Mouse (Mus musculus) embryonic facial prominence, embryonic 15.5 days (tissue): ENCODE data around the gene Gjd3. TPM values are rescaled to one million over a fixed set of nuclear protein-coding genes. Genes with fewer than 3 reads are reported as not detected.
A peak's percentile ranks its signal among the peaks of the same experiment; 100 is the strongest.

Experiments used
- ATAC-seq: fragments of 200-750 bp; cut with Nextera tagmentation; 2 replicates; pipeline ENCODE4 v1.8.0; 2017; ENCODE audit warnings: low read depth, moderate TSS enrichment; ENCODE audit not compliant: insufficient number of reproducible peaks, low FRiP score, low TSS enrichment
- H3K27ac ChIP-seq: fragments of 300-500 bp; sonication (generic); replicated peaks from 2 replicates; pipeline ENCODE4 v1.5.1; 2015; ENCODE audit warnings: mild to moderate bottlenecking, inconsistent platforms
- H3K27me3 ChIP-seq: fragments of 300-500 bp; sonication (generic); 2 replicates; pipeline ENCODE4 v1.6.1; 2015; ENCODE audit warnings: inconsistent platforms
- H3K36me3 ChIP-seq: fragments of 300-500 bp; sonication (generic); 2 replicates; pipeline ENCODE4 v1.6.1; 2015; ENCODE audit warnings: mild to moderate bottlenecking, inconsistent platforms
- H3K4me1 ChIP-seq: fragments of 300-500 bp; sonication (generic); 2 replicates; pipeline ENCODE4 v1.6.1; 2015; ENCODE audit warnings: inconsistent platforms
- H3K4me2 ChIP-seq: fragments of 300-500 bp; sonication (generic); replicated peaks from 2 replicates; pipeline ENCODE4 v1.6.1; 2015; ENCODE audit warnings: mild to moderate bottlenecking, inconsistent platforms
- H3K4me3 ChIP-seq: fragments of 300-500 bp; sonication (generic); replicated peaks from 2 replicates; pipeline ENCODE4 v1.5.1; 2015; ENCODE audit warnings: mild to moderate bottlenecking, inconsistent platforms
- H3K9ac ChIP-seq: fragments of 300-500 bp; sonication (generic); 2 replicates; pipeline ENCODE4 v1.6.1; 2015; ENCODE audit warnings: inconsistent platforms
- H3K9me3 ChIP-seq: fragments of 300-500 bp; sonication (generic); replicated peaks from 2 replicates; pipeline ENCODE4 v1.6.1; 2016; ENCODE audit warnings: inconsistent platforms
- WGBS: fragments of 180-500 bp; shearing (Covaris S2); methylation state at CpG from one replicate; pipeline ENCODE4 v1.1.7; 2015; 5-methylcytosine and 5-hydroxymethylcytosine counted together
- polyA plus RNA-seq: library from polyadenylated mRNA; unstranded; fragments of >200 nt; fragmentation: Nextera tagmentation; extraction: Ambion mirVana; gene quantifications from 2 replicates; pipeline ENCODE4 v1.2.1, GENCODE M21; 2015

Gene Gjd3
- polyA plus RNA-seq, 1 experiment from 2014 or later = 1.1 TPM

- H3K27me3 ChIP-seq = no peaks in the 10 kb centered on the region
- ATAC-seq = peak; percentile 16; the same call in 1 of the 2 replicates
- H3K36me3 ChIP-seq = no peaks in the 10 kb centered on the region
- no peak overlapping the region for H3K9ac ChIP-seq
- H3K9me3 ChIP-seq = no peaks in the 10 kb centered on the region
- peak overlapping the region; percentile 80 for H3K4me2 ChIP-seq
- peaks cover 94% of the 10 kb centered on the region for H3K4me1 ChIP-seq
- WGBS = 29% methylated on average over 8 of the region's 8 CpGs
- H3K27ac ChIP-seq = peak overlapping the region; percentile 96
- H3K4me3 ChIP-seq = 0 out of 2 replicates have a peak overlapping the region, but pooled peaks have one; percentile 0
Measured at GRCm38 (mm10) chr11:98942923-98943641, 39.7 kb downstream of the Gjd3 start.

GRCm38 (mm10) chr11:98942555-98942922 lies 40.3 kb downstream of the Gjd3 start:
- Histone ChIP-seq H3K4me1 (peaks cover 88% of the 10 kb centered on the region), H3K27me3 (no peaks in the 10 kb centered on the region), H3K9me3 (no peaks in the 10 kb centered on the region), H3K36me3 (no peaks in the 10 kb centered on the region), H3K4me3 (peak overlapping the region; percentile 81; the same call in 1 of the 2 replicates), H3K27ac (peak overlapping the region; percentile 96), H3K4me2 (peak overlapping the region; percentile 80), H3K9ac (no peak overlapping the region)
- WGBS = 41% methylated on average over 3 of the region's 3 CpGs
- ATAC-seq = no peak

- no peaks in the 10 kb centered on the region for H3K9me3 ChIP-seq
- peak overlapping the region; percentile 81 for H3K4me3 ChIP-seq
- peak overlapping the region; percentile 80 for H3K4me2 ChIP-seq
- no peaks in the 10 kb centered on the region for H3K27me3 ChIP-seq
- no peak for ATAC-seq
- WGBS = 4% methylated on average over 15 of the region's 15 CpGs
- H3K9ac ChIP-seq = peak overlapping the region; percentile 24; the same call in 1 of the 2 replicates
- H3K36me3 ChIP-seq = no peaks in the 10 kb centered on the region
- H3K27ac ChIP-seq = peak overlapping the region; percentile 96
- peaks cover 85% of the 10 kb centered on the region for H3K4me1 ChIP-seq
Measured at GRCm38 (mm10) chr11:98941826-98942550, 40.8 kb downstream of the Gjd3 start.

- peak overlapping the region; percentile 24 for H3K9ac ChIP-seq
- no peaks in the 10 kb centered on the region for H3K9me3 ChIP-seq
- 5% methylated on average over 12 of the region's 12 CpGs for WGBS
- peak overlapping the region; percentile 80 for H3K4me2 ChIP-seq
- peak overlapping the region; percentile 96 for H3K27ac ChIP-seq
- no peak for ATAC-seq
- H3K4me3 ChIP-seq = peak overlapping the region; percentile 81
- H3K4me1 ChIP-seq = peaks cover 88% of the 10 kb centered on the region
- no peaks in the 10 kb centered on the region for H3K36me3 ChIP-seq
- no peaks in the 10 kb centered on the region for H3K27me3 ChIP-seq
Measured at GRCm38 (mm10) chr11:98941341-98941825, 41.4 kb downstream of the Gjd3 start.

DNA sequence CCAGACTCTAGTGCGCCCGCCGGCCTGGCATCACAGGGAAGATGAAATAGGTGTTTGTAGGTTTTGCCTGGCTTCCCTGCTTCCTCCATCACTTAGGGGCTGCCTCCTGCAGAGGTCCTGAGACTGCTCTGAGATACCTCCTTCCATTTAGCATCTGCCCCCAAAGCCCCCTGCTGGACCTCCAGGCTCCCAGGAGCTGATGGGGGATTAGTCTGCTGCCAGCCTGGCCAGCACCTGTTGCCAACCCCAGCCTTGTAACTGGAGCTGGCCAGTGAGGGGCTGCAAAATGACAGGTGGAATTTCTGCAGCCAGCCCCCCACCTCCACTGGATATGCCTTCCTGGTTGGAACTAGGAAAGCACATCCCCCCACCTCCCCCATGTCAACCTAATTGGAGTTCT lies 42.0 kb downstream of the Gjd3 start:
- Histone ChIP-seq H3K9ac (peak overlapping the region; percentile 24; the same call in 1 of the 2 replicates), H3K4me1 (peaks cover 88% of the 10 kb centered on the region), H3K4me2 (peak overlapping the region; percentile 80), H3K27ac (peak overlapping the region; percentile 96), H3K36me3 (no peaks in the 10 kb centered on the region), H3K9me3 (no peaks in the 10 kb centered on the region), H3K4me3 (peak overlapping the region; percentile 81), H3K27me3 (no peaks in the 10 kb centered on the region)
- 13% methylated on average over 3 of the region's 3 CpGs for whole genome bisulfite sequencing
- no peak for ATAC-seq

DNA sequence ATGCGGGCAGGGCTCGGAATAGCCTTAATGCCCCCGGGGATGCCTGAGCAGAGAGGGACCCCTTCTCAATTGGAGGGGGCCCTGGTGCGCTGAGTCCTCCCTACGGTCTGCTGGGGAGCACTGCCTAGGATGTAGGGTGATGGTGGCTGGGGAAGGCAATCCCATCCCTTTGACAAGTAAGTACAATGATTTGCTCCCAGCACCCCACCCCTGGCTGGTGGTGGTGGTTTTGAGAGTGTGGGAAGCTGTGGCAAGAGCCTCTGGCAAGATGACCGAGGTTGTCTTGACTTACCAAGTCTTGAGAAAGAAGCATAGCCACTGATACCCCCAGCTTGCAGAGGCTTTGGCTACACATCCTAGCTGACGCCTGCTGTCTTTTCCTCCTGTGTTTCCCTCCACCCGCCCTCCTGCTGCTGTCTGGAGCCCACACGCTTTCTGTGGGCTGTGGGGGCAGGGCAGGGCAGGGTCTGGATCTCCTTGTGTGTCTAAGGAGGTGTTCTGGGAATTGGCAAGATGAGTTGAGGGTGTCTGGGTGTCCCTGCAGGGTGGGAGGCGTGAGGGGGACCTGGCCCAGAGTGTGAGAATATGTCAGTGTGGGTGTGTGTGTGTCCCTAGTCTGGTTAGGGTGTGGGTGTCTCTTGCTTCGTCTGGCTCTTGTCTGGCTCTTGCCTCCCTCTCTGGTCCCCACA lies 42.7 kb downstream of the Gjd3 start:
- Histone ChIP-seq H3K27ac (peak overlapping the region; percentile 96), H3K9me3 (no peaks in the 10 kb centered on the region), H3K4me3 (peak overlapping the region; percentile 81), H3K9ac (peak overlapping the region; percentile 75; the same call in 1 of the 2 replicates), H3K27me3 (no peaks in the 10 kb centered on the region), H3K36me3 (no peaks in the 10 kb centered on the region), H3K4me2 (peak overlapping the region; percentile 80), H3K4me1 (peaks cover 87% of the 10 kb centered on the region)
- WGBS = 25% methylated on average over 11 of the region's 11 CpGs
- ATAC-seq = no peak

GRCm38 (mm10) chr11:98939084-98939952 lies 43.5 kb downstream of the Gjd3 start:
- WGBS = 23% methylated on average over 15 of the region's 15 CpGs
- Histone ChIP-seq H3K4me2 (peak overlapping the region; percentile 80), H3K36me3 (no peaks in the 10 kb centered on the region), H3K27me3 (no peaks in the 10 kb centered on the region), H3K9me3 (no peaks in the 10 kb centered on the region), H3K4me3 (peak overlapping the region; percentile 81), H3K4me1 (peaks cover 86% of the 10 kb centered on the region), H3K27ac (peak overlapping the region; percentile 96), H3K9ac (peak overlapping the region; percentile 75)
- ATAC-seq = no peak

GRCm38 (mm10) chr11:98938701-98939083 lies 44.1 kb downstream of the Gjd3 start:
- 14% methylated on average over 7 of the region's 7 CpGs for WGBS

DNA sequence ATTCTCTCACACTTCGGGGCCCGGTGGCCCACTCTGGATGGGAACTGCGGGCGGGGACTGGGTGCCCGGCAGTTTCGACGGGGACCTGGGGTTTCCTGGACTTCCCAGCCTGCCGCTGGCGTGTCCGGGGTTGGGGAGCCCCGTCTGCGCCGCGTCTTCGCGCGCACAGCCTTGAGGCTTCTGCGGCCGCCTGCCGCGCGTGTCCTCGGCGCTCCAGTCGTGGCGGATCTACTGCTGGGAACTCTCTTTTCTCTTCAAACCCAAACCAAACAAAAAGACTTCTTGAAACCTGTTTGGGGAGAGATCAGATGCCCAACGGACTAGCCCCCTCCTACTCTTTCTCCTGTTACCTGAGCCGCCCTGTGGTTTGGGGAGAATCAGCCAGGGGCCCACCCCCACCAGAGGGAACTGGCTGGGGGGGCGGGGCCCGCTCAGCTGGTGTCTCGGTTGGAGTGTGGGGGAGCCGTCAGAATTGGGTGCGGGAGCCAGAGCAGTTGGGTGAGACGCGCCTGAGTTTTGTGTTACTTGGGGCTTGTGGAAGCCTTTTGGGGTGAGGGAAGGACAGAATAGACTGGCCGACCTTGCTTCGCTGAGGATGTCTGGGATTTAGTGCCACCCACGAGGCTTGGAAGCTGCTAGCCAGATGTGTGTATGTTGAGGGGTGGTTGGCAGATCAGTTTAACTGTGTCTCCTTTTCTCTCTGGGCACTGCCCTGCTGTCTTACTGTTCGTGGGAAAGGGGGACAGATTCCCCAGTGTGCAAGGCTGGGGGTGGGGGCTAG lies 44.7 kb downstream of the Gjd3 start:
- Histone ChIP-seq H3K27ac (peak overlapping the region; percentile 96), H3K36me3 (no peaks in the 10 kb centered on the region; the same call in 1 of the 2 replicates), H3K27me3 (no peaks in the 10 kb centered on the region), H3K9ac (peak overlapping the region; percentile 75), H3K4me2 (peak overlapping the region; percentile 80), H3K4me1 (peaks cover 86% of the 10 kb centered on the region), H3K4me3 (peak overlapping the region; percentile 81), H3K9me3 (no peaks in the 10 kb centered on the region)
- WGBS = under 1% methylated on average over 39 of the region's 39 CpGs
- no peak for ATAC-seq

More at GRCm38 (mm10) chr11:98938701-98939083, 44.1 kb downstream of the Gjd3 start:
- H3K9ac ChIP-seq = peak overlapping the region; percentile 75; the same call in 1 of the 2 replicates
- no peaks in the 10 kb centered on the region for H3K27me3 ChIP-seq
- no peak for ATAC-seq
- H3K4me1 ChIP-seq = peaks cover 86% of the 10 kb centered on the region
- H3K4me2 ChIP-seq = peak overlapping the region; percentile 80
- no peaks in the 10 kb centered on the region; the same call in 1 of the 2 replicates for H3K36me3 ChIP-seq
- H3K4me3 ChIP-seq = peak overlapping the region; percentile 81
- no peaks in the 10 kb centered on the region for H3K9me3 ChIP-seq
- H3K27ac ChIP-seq = peak overlapping the region; percentile 96
